ENCODE assay signal across 14 mouse cellular contexts in the genomic region with DNA sequence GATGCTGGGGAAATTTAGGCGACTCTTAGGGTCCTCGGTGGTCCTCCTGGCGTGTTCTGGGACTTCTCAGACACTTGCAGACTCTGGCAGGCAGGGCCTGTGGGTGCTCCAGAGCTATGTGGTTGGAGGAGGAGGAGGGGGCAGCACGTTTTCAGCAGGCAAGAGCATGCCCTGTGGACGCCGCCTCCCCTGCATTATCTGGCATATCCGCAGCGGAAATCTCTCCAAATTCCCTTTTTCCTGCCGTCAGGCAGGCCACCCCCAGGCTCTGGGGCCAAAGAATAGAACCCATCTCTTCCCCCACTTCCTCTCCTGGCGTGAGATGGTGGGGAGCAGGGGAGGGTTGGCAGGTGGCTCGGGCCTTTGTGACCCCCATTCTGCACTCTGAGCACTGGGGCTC. TPM values are rescaled to one million over a fixed set of nuclear protein-coding genes. Genes with fewer than 3 reads are reported as not detected.
A peak's percentile ranks its signal among the peaks of the same experiment; 100 is the strongest.
DNase-seq lines count a peak whose midpoint lies in the region; ATAC-seq and TF ChIP-seq lines count a peak whose summit lies in the region.
"Had no signal": no experiment of that assay in that cellular context is flagged by ENCODE, and none has a peak within 500 bp of the region (broad histone marks: within the 10 kb centered on the region; RNA-seq: fewer than 3 reads in every experiment).

No protein-coding gene starts in this region.

- no peak overlapping the region for H3K4me3 ChIP-seq in kidney, embryonic 14.5 days (ENCODE audit: low read length)
- H3K4me3 ChIP-seq in spleen, adult 2 months (ENCODE audit: extremely low read depth, insufficient read depth, insufficient read length) = no peak overlapping the region
- H3K4me3 ChIP-seq in stomach, postnatal 0 days (ENCODE audit: low read depth, low read length) = no peak overlapping the region

- no peak overlapping the region for H3K4me2 ChIP-seq in kidney, embryonic 14.5 days (replicated peaks; ENCODE audit: low read depth, low read length)
- H3K4me2 ChIP-seq in stomach, postnatal 0 days (replicated peaks; ENCODE audit: low read depth) = no peak overlapping the region

- 60% methylated on average over 11 of the region's 11 CpGs for WGBS in kidney, embryonic 14.5 days
- WGBS in spleen, adult 2 months = 56% methylated on average over 11 of the region's 11 CpGs
- WGBS in stomach, postnatal 0 days = 46% methylated on average over 11 of the region's 11 CpGs

- ATAC-seq in kidney, embryonic 14.5 days (ENCODE audit: low FRiP score, low TSS enrichment) = no peak
- no peak for ATAC-seq in stomach, postnatal 0 days (ENCODE audit: low FRiP score, low TSS enrichment)
- ATAC-seq: forebrain, embryonic 14.5 days had no signal

- TF ChIP-seq CTCF in spleen, adult 2 months (IDR thresholded peaks at IDR 0.05; ENCODE audit: extremely low read depth, insufficient read depth, insufficient read length, insufficient replicate concordance) = no peak
- no peak for TF ChIP-seq CTCF in stomach, postnatal 0 days (IDR thresholded peaks at IDR 0.05; ENCODE audit: low read depth)

- peaks cover 43% of the 10 kb centered on the region for H3K4me1 ChIP-seq in kidney, embryonic 14.5 days (ENCODE audit: control insufficient read depth, insufficient read depth, low read length)
- H3K4me1 ChIP-seq in spleen, adult 2 months (ENCODE audit: control insufficient read depth, insufficient read depth, insufficient read length) = no peaks in the 10 kb centered on the region
- peaks cover 24% of the 10 kb centered on the region for H3K4me1 ChIP-seq in stomach, postnatal 0 days (replicated peaks; ENCODE audit: control insufficient read depth, insufficient read depth)

- no peak for TF ChIP-seq EP300 in stomach, postnatal 0 days (optimal IDR thresholded peaks at IDR 0.05)

- no peaks in the 10 kb centered on the region for H3K27me3 ChIP-seq in kidney, embryonic 14.5 days (ENCODE audit: control insufficient read depth, insufficient read depth, low read length)
- no peaks in the 10 kb centered on the region for H3K27me3 ChIP-seq in spleen, adult 2 months (ENCODE audit: control insufficient read depth, insufficient read depth, low read length)
- no peaks in the 10 kb centered on the region for H3K27me3 ChIP-seq in stomach, postnatal 0 days (ENCODE audit: control insufficient read depth, insufficient read depth, low read length)

- peak overlapping the region; percentile 47; the same call in 1 of the 2 replicates for H3K27ac ChIP-seq in kidney, embryonic 14.5 days (ENCODE audit: low read depth, low read length)
- H3K27ac ChIP-seq in spleen, adult 2 months (ENCODE audit: insufficient read depth, low read length) = peak overlapping the region; percentile 26; the same call in 1 of the 2 replicates
- peak overlapping the region; percentile 13 for H3K27ac ChIP-seq in stomach, postnatal 0 days (replicated peaks)
- H3K27ac ChIP-seq: liver, embryonic 14.5 days had no signal

- H3K9ac ChIP-seq in kidney, embryonic 14.5 days (ENCODE audit: low read depth, low read length) = no peak overlapping the region
- H3K9ac ChIP-seq in stomach, postnatal 0 days (ENCODE audit: low read length) = no peak overlapping the region; the same call in 1 of the 2 replicates
- H3K9ac ChIP-seq: liver, embryonic 14.5 days had no signal

- peak; percentile 30 for DNase-seq in adrenal gland, postnatal 14 days
- no peak for DNase-seq in adrenal gland, postnatal 10 days
- no peak for DNase-seq in kidney, adult 11 months
- no peak for DNase-seq in spleen, adult 2 months (ENCODE audit: low read depth in 1 of 2, low spot score in 2 of 2)
- no peak for DNase-seq in spleen, postnatal 36 days (ENCODE audit: low spot score in 2 of 2)
- DNase-seq in stomach, postnatal 0 days (ENCODE audit: low spot score) = no peak
- DNase-seq in Muller cell, postnatal 12 days (ENCODE audit: inconsistent ontology term) = no peak
- DNase-seq: embryo, embryonic 11 days; gastrocnemius, postnatal 14 days; layer of hippocampus, postnatal 36 days; right cerebral cortex, postnatal 4 days had no signal

- peaks cover 19% of the 10 kb centered on the region for H3K36me3 ChIP-seq in kidney, embryonic 14.5 days (ENCODE audit: control insufficient read depth, insufficient read depth, low read length)
- no peaks in the 10 kb centered on the region for H3K36me3 ChIP-seq in spleen, adult 2 months (ENCODE audit: control insufficient read depth, insufficient read depth, low read length)
- H3K36me3 ChIP-seq in stomach, postnatal 0 days (ENCODE audit: control insufficient read depth, insufficient read depth, low read length) = no peaks in the 10 kb centered on the region; the same call in 1 of the 2 replicates

- TF ChIP-seq POLR2A in spleen, adult 2 months (IDR thresholded peaks at IDR 0.05; ENCODE audit: low read depth, low read length) = no peak

- H3K9me3 ChIP-seq in kidney, embryonic 14.5 days (ENCODE audit: control insufficient read depth, low read length) = no peaks in the 10 kb centered on the region
- H3K9me3 ChIP-seq in stomach, postnatal 0 days (ENCODE audit: control insufficient read depth, low read length) = no peaks in the 10 kb centered on the region

RNA-seq across cellular contexts. Expression of a gene that starts 12.9 kb away (rescaled TPM):
- total RNA-seq in adrenal gland, postnatal 14 days (2021) = 18.8 and 19.4 TPM in 2 replicates
- 10 to 100 TPM; 13.4 to 18.1 TPM for total RNA-seq in adrenal gland, postnatal 10 days (2021)
- polyA plus RNA-seq in kidney, embryonic 14.5 days (2014; fragmentation: Nextera tagmentation; extraction: Ambion mirVana) = 3.7 and 3.9 TPM in 2 replicates
- polyA plus RNA-seq in spleen, adult 2 months (2012; rRNA removed) = 8.0 and 9.8 TPM in 2 replicates
- polyA plus RNA-seq in stomach, postnatal 0 days (2015; fragmentation: Nextera tagmentation; extraction: Ambion mirVana) = 3.9 and 4.9 TPM in 2 replicates

RNA-seq across cellular contexts. Expression of a gene that starts 54.1 kb away (rescaled TPM):
- total RNA-seq in adrenal gland, postnatal 14 days (2021) = 11.0 and 16.9 TPM in 2 replicates
- 10 to 100 TPM; 15.4 to 25.8 TPM for total RNA-seq in adrenal gland, postnatal 10 days (2021)
- 1.9 and 2.5 TPM in 2 replicates for polyA plus RNA-seq in kidney, embryonic 14.5 days (2014; fragmentation: Nextera tagmentation; extraction: Ambion mirVana)
- 0.22 and 0.34 TPM in 2 replicates for polyA plus RNA-seq in spleen, adult 2 months (2012; rRNA removed)
- polyA plus RNA-seq in stomach, postnatal 0 days (2015; fragmentation: Nextera tagmentation; extraction: Ambion mirVana) = 3.4 and 3.6 TPM in 2 replicates
